Mouse (Mus musculus): Measurements from ENCODE around the gene Rbms1.

GRCm38 (mm10) chr2:60862913-60863711 lies 99.9 kb downstream of the Rbms1 start:
- TF ChIP-seq TAL1 (IDR thresholded peaks at IDR 0.05; ENCODE audit: low read length) = no peak
- no peak for TF ChIP-seq GATA1 (IDR thresholded peaks at IDR 0.05; ENCODE audit: low read length)

All from erythroblast, embryonic 14.5 days (primary cell).